8 mouse cellular contexts compared by ENCODE assay signal in the genomic region with DNA sequence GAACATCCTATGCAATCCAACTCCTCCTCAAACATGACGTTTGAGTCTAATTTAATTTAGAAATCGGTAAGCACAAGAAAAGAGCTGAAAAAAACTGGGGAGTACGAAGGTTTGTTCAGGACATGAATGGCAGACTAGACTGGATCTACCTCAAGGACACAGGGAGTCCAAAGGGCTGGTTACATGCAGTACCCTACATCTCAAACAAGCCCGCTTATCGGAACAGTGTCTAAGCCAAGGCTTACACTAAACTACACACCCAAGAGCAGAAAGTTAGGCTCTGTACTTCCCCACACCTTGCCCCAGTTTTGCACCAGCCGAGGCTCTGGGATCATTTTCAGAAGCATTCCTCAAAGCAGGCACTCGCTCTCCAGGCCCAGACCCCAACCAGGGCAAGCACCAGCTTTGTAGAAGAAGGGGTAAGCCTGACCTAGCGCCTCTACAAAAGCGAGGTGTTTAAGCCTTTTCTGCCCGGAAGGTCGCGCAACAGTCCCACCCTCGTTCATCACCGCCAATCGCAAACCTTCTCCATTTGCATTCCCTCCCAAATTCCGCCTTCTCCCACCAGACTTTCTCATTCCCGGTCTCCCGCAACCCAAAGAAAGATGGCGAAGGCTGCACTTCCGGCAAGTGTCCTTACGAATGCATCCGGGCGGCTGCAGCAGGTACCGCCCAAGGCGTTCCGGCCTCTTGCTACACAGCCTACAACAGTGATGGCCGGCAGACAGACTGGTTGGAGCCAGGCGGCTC. TPM values are rescaled to one million over a fixed set of nuclear protein-coding genes. Genes with fewer than 3 reads are reported as not detected.
A peak's percentile ranks its signal among the peaks of the same experiment; 100 is the strongest.
DNase-seq lines count a peak whose midpoint lies in the region; ATAC-seq and TF ChIP-seq lines count a peak whose summit lies in the region.

A gene (minus strand): TSS at position 613 of the 750 bp plus-strand sequence.
A gene (plus strand): TSS at position 664 of the 750 bp plus-strand sequence.

- in situ Hi-C loops in Patski (cut with MboI; ENCODE audit: low pct_unique_long_range_greater_than_20kb), result no loop called here

- peak; percentile 75 for DNase-seq in Patski (ENCODE audit: low read depth, low spot score)
- DNase-seq in cerebellum, postnatal 14 days, result peak; percentile 96 to 98
- DNase-seq in frontal cortex, postnatal 14 days (ENCODE audit: low spot score in 2 of 2), result peak; percentile 89 to 94
- peak; percentile 89 to 98 for DNase-seq in layer of hippocampus, postnatal 25 days (ENCODE audit: extremely low spot score in 1 of 2, low spot score in 1 of 2)
- peak; percentile 93 for DNase-seq in lung, postnatal 25 days (ENCODE audit: low spot score)
- peak; percentile 96 for DNase-seq in retina, embryonic 14.5 days (ENCODE audit: low spot score)
- DNase-seq in thymus, postnatal 4 days, result peak; percentile 90

- TF ChIP-seq CTCF in Patski (IDR thresholded peaks at IDR 0.05), result no peak

- POLR2A ChIA-PET in Patski (lab: Charles Lee), result interaction anchor here (0.6 to 1.1 kb wide), 2 partner anchors 20 to 280 kb away, joined by 3 read pairs; no protein-coding TSS in a partner anchor

- no peaks in the 10 kb centered on the region for H3K9me3 ChIP-seq in hindbrain, embryonic 13.5 days

- peak within 1 kb of the TSS; percentile 94 for H3K27ac ChIP-seq in hindbrain, embryonic 13.5 days

- 4% methylated on average over 28 of the region's 28 CpGs for WGBS in hindbrain, embryonic 13.5 days

- CTCF ChIA-PET in Patski (lab: Charles Lee), result interaction anchor here (1.3 kb wide), 1 partner anchor 87 kb away, joined by 3 read pairs; no protein-coding TSS in a partner anchor

- peak within 1 kb of the TSS; percentile 91 for H3K9ac ChIP-seq in hindbrain, embryonic 13.5 days

- H3K4me1 ChIP-seq in hindbrain, embryonic 13.5 days (replicated peaks), result peaks cover 31% of the 10 kb centered on the region

- peak within 1 kb of the TSS; percentile 79 for H3K4me3 ChIP-seq in hindbrain, embryonic 13.5 days

- peak; percentile 75 for ATAC-seq in Patski
- peak; percentile 97 for ATAC-seq in hindbrain, embryonic 13.5 days (ENCODE audit: low FRiP score)

- H3K4me2 ChIP-seq in hindbrain, embryonic 13.5 days, result peak within 1 kb of the TSS; percentile 86

- peaks cover 28% of the 10 kb centered on the region for H3K36me3 ChIP-seq in hindbrain, embryonic 13.5 days

- H3K27me3 ChIP-seq in Patski, result no peaks in the 10 kb centered on the region
- H3K27me3 ChIP-seq in hindbrain, embryonic 13.5 days, result no peaks in the 10 kb centered on the region

RNA-seq across cellular contexts. Expression of the first gene that starts in this region (rescaled TPM):
- 0.36 TPM for polyA plus RNA-seq in Patski (2021)
- polyA plus RNA-seq in hindbrain, embryonic 13.5 days (2015; fragmentation: Nextera tagmentation; extraction: Ambion mirVana), result 1.7 and 1.8 TPM in 2 replicates
- total RNA-seq in layer of hippocampus, postnatal 25 days (2021), result 1 to 10 TPM; 3.9 to 5.4 TPM

RNA-seq across cellular contexts. Expression of the second gene that starts in this region (rescaled TPM):
- 45.2 TPM for polyA plus RNA-seq in Patski (2021)
- polyA plus RNA-seq in hindbrain, embryonic 13.5 days (2015; fragmentation: Nextera tagmentation; extraction: Ambion mirVana), result 38.0 and 41.3 TPM in 2 replicates
- 10 to 100 TPM; 52.1 to 55.9 TPM for total RNA-seq in layer of hippocampus, postnatal 25 days (2021)

Comparison
In these comparisons a context has a peak if more than half of its experiments do, and no peak if none do; other contexts are left out.
1. Peak in every context shown above with its lines: DNase-seq, ATAC-seq, H3K4me3 ChIP-seq and H3K27ac ChIP-seq.